Mouse (Mus musculus) 416B (cell line): ENCODE measurements around the gene Glo1.

ENCODE experiments used
- DNase-seq: peaks from one replicate; pipeline ENCODE4 v3.0.0; 2011; ENCODE audit warnings: low read depth

Gene Glo1

GRCm38 (mm10) chr17:30612075-30612859 lies 14.4 kb downstream of the Glo1 start:
- DNase-seq: peak; percentile 98

DNA sequence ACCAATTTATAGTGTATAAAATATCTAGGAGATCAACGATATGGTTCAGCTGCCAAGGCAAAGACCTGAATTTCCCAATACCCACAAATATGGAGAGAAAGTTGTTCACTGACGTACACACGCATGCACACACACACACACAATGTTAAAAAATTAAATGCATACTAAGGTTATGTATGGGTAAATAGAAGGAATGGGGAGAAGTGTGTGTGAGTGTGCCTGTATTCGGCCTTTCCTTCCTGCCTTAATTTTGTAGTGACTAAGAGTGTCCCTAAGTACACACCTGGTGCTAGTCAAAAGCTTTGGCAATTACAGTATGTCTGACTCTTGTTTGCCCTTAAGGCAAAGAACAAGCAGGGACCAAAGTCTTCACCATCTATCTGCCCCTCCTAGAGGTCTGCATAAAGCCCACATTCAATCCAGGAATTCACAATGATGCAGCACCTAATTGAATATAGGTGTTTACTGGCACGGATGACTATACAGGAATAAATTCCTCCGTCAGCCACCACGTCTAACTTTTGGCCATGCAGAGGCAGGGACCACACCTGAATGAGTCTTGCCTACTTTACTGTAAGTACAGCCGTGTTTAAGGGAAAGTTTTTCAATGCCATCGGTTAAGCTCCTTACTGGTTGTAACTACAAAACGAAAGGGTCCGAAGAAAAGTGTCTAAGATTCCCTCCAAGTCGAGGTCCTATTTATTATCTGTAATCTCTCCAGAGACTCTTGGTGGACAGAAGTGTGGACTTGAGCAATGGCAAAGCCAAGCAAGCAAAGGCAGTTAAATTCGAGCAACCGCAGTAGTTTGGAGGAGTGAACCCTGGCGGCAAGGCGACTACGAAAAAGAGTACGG lies 15.2 kb downstream of the Glo1 start:
- DNase-seq: no peak

GRCm38 (mm10) chr17:30610739-30611138 lies 15.9 kb downstream of the Glo1 start:
- no peak for DNase-seq

DNA sequence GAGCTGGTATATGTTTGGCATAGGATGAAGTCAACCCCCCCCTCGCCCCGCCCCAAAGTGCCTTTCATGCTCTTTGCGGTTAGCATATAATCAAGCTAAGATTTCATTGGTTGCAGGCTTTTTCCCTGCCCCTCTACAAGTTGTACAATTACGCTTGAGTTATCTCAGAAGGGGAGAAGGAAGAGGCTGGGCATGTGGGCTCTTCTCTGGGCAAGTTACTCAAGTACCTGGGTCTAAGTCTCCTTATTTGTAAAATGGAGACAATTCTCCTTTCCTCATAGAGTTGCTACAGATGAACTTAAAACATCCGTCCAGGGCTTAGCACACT lies 16.7 kb downstream of the Glo1 start:
- no peak for DNase-seq

DNA sequence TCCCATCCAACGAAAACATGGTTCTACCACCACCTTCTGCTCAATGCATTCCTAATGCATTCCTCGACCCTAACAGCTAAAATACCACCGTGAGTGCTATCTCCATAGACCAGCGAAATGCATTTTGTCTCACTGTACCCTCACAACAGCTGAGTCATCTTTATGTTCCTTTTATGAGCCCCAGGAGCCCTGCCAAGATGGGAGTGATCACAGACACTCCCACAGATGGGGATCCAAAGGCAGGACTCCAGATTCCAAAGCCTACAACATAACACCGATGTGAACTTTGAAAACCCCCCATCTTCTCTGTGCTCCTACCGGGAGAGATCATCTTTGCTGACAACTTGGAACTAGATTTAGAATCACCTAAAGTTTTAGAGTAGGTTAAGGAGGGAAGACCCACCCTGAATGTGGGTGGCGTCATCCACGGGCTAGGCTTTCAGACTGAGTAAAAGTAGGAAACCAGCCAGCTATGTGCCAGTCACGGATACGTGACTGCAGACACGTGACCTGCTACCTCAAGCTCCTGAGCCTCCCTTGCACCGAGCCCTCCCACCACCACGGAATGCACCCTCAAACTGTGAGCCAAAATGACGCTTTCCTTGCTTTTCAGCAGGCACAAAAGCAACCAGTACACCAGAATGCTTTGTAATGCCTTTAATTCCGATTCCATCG lies 17.2 kb downstream of the Glo1 start:
- no peak for DNase-seq

DNA sequence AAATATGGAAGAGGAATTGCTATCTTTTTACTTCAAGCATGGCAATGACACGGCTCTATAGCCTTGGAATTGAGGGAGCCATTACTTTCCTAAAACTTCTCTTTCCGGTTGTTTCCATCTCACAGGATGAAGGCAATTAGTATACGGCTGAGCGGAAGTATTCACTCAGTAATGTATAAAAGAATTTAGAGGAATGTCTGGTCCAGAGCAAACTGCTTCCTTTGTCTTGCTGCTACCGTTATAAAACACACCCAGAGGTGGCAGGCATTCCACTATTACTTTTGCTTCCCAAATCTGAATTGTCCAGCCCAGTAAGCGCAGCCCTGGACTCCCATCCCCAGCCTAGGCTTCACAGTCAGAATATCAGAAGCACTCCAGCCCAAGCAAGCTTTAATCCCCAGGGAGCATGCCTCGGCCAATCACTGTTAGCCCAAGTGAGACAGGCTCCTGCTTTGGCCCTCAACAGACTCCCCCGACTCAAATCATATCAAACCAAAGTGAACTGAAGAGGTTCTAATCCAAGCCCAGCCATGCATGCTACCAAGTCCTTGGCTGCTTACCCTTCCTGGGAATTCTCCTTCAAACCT lies 18.7 kb downstream of the Glo1 start:
- no peak for DNase-seq

- DNase-seq: no peak
Observed at GRCm38 (mm10) chr17:30607330-30607729, 19.3 kb downstream of the Glo1 start.

DNA sequence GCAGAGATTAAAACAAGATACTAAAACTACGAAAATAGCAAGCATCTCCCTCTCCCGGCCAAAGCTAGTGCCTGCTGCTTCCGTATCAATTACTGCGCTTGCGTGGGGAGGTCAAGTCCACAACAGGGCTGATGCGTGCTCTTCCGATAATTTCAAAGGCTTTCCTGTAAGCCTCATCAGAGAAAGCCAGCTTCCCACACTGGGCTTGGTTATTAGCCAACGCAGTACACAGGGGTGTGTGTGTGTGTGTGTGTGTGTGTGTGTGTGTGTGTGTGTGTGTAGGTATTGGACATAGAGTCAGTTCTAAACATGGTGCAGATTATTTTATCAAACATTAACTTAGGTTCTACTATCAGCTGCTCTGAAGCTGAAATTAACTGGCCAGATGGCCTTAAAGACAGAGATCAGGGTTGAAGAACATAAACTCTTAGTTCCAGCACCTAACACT lies 20.0 kb downstream of the Glo1 start:
- DNase-seq: no peak

DNA sequence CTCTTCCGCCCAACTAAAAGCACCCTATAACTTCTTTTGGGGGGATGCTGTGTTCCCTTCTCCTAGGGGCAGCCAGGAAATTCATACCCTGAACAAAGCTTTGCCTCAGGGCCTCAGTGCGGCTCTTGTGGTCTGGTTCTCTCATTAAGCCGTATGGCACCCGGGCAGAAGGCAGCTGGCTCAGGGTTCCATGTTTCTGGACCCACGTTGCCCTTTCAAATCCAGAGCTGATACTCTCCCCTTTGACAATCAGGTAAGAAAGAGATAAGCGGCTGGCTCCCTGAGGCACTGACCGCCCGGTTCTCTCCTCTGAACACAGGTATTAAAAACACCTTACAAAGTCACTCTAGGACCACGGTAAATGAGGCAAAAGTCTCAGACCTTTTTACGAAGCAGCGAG lies 20.5 kb downstream of the Glo1 start:
- DNase-seq: no peak

DNA sequence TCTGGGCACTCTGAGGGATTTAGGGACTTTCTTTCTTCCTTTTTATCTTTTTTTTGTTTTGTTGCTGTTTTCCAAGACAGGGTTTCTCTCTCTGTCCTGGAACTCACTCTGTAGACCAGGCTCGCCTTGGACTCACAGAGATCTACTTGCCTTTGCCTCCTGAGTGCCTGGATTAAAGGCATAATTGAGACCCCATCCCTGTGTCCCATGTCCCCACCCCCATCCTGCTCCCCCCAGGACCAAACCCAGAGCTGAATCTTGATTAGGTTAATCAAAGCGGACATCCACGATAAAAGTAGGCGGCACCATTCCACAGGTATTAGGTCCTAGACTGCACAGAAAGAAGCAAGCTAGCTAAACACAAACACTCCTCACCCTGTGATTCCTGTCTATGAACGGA lies 21.7 kb downstream of the Glo1 start:
- no peak for DNase-seq

- no peak for DNase-seq
Observed at GRCm38 (mm10) chr17:30604296-30604695, 22.4 kb downstream of the Glo1 start.

DNA sequence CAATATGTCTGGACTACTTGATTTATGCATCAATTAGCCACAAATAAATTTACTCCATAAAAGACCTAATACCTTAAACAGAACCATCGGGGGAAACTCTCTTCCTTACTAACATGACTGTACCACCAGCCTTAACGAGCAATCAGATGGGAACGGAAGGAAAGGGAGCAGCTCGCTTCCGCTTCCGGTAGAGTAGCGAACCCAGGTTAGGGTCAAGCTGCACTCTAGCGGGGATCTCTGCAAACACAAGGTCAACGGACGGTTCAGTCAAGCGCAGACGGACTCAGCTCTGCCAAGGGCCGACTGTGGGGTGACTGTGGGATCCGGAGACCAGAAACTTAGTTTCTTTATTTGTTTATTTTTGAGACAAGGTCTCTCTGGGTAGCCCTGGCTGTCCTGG lies 24.5 kb downstream of the Glo1 start:
- no peak for DNase-seq

- no peak for DNase-seq
Observed at GRCm38 (mm10) chr17:30598300-30598699, 28.4 kb downstream of the Glo1 start.

DNA sequence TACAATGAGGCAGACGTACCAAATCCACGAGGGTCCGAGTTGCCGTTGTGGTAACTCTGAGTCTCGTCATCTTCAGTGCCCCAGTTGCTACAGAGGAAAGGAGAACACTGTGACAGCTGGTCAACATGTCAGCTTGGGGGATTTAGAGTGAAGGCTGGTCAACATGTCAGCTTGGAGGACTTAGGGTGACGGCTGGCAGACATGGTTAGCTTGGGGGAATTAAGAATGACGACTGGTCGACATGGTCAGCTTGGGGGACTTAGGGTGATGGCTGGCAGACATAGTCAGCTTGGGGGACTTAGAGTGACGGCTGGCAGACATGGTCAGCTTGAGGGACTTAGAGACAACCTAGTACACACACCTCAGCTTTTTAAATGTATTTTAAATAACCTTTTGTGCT lies 28.9 kb downstream of the Glo1 start:
- DNase-seq: no peak

DNA sequence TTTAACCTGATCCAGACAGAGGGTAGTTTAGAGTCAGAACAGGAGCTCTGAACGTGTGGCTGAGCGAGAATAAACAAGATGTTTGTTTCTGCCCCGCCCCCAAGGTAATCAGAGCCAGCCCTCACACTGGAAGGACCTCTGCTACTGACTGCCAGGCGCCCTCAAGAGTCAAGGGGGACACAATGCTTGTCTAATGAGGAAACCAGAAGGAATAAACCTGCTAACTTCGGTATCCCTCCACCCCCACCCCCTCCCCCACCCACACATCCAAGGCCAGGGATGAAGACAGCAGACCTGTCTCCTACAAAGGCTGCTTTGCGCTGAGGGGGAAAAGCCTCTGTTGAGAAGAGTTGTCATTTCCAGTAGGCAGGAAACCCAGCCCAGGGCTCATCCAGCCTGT lies 31.8 kb downstream of the Glo1 start:
- DNase-seq: no peak

GRCm38 (mm10) chr17:30594407-30594806 lies 32.3 kb downstream of the Glo1 start:
- no peak for DNase-seq

DNA sequence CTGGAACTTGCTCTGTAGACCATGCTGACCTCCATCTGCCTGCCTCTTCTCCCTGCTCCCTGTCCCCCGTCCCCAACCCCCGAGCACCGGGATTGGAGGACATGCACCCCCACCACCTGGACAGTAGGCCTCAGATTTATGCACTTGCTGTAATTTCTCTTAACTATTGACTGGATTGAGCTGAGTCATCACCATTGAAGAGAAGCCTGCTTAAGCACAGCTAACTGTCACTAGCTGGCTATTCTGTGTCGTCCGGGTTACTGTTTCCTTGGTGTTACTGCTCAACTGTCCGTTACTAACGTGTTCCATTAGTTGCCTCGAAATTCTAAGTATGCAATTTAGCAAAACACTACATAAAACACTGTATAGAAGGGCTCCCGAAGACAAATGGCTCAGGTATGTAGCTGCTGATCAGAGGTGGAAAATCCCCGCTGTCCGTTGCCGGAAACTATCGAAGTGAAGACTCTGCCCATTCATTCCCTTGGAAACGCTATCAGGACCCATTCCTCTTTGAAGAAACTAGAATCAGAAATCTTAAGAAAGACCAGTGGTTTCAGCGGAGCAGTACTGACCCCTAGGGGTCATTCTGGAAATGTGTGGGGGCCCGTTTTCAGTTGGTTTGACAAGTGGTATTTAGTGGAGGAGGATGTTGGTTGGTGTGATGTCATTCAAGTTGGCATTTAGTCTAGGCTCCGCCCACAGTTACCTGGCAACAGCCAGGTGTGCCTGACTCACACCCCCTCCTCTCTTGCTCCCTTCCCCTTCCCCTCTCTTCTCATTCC lies 36.1 kb downstream of the Glo1 start:
- DNase-seq: peak; percentile 78

DNA sequence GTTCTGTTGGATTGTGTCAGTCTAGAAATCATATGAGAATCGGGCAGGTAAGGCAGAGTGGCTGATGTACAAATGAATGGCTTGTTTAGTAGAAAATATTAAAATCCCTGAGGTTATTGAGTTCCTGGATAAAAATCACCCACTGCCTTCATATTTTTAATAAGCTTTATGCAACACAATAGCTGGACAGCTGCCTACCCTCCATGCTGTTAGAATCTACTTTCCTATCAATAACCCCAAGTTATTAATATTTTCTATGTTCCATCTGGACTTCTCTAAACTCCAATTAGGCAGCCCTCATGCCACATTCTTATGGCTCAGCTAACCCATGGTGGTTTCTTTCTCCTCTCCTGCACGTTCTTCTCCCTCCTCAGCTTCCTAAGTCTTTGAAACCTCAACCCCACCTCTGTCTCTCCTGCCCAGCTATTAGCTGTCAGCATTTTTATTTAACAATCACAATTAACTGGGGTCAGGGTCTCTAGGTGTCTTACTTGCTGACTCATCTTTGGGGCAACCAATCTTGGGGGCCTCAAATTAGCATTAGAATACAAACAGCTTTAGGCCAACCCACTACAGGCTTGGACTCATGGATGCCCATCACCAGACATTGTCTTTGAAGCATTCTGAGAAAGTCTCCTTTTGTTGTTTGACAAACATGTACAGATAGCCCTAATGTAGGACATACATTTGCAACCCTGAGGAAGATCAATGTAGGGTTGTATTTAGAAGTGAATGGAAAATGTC lies 43.2 kb downstream of the Glo1 start:
- DNase-seq: no peak

DNA sequence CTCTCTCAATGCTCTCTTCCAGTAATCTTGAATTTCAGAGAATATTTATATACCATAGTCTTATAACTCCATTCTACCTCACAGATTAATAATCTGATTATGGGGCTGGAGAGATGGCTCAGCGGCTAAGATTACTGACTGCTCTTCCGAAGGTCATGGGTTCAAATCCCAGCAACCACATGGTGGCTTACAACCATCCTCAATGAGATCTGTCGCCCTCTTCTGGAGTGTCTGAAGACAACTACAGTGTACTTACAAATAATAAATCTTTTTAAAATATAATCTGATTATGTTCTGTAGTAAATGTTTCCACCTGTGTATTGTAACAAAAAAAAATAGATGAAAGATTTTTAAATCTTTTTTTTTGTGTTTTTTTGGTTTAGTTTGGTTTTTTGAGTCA lies 44.4 kb downstream of the Glo1 start:
- DNase-seq: peak; percentile 18

DNA sequence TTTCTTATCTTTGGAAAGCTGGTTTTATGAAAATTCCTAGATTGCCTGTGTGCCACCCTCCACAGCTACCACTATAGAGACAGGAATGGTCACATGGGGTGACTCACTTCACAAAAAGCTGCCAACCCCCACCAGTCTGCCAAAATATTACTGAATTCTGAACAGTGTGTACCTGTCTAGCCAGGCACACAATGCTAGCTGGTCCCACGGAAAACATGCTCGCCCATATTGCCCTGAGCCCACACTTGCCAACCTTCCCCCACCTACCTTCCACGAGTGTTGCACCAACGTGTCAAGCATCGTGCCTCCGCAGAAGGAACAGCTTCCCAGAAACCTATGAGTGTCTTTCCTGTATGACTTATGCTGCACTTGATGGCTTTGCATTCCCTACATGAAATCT lies 45.5 kb downstream of the Glo1 start:
- DNase-seq: no peak

GRCm38 (mm10) chr17:30580781-30581180 lies 45.9 kb downstream of the Glo1 start:
- no peak for DNase-seq
